Mouse (Mus musculus) midbrain, embryonic 12.5 days (tissue): ENCODE results near the gene Tmem9. TPM values are rescaled to one million over a fixed set of nuclear protein-coding genes. Genes with fewer than 3 reads are reported as not detected.

Experiments used
- ATAC-seq: fragments of 200-750 bp; cut with Nextera tagmentation; 2 replicates; pipeline ENCODE4 v1.8.0; 2017; ENCODE audit warnings: low read depth, moderate TSS enrichment, moderate library complexity; ENCODE audit not compliant: low FRiP score
- H3K27ac ChIP-seq: fragments of 300-500 bp; sonication (generic); replicated peaks from 2 replicates; pipeline ENCODE4 v1.5.1; 2016; ENCODE audit warnings: mild to moderate bottlenecking
- H3K27me3 ChIP-seq: fragments of 300-500 bp; sonication (generic); 2 replicates; pipeline ENCODE4 v1.6.1; 2016; ENCODE audit warnings: mild to moderate bottlenecking
- H3K36me3 ChIP-seq: fragments of 300-500 bp; sonication (generic); 2 replicates; pipeline ENCODE4 v1.6.1; 2016
- H3K4me1 ChIP-seq: fragments of 300-500 bp; sonication (generic); 2 replicates; pipeline ENCODE4 v1.6.1; 2016
- H3K4me2 ChIP-seq: fragments of 300-500 bp; sonication (generic); replicated peaks from 2 replicates; pipeline ENCODE4 v1.6.1; 2016; ENCODE audit warnings: mild to moderate bottlenecking, moderate library complexity
- H3K4me3 ChIP-seq: fragments of 300-500 bp; sonication (generic); 2 replicates; pipeline ENCODE4 v1.5.1; 2016; ENCODE audit warnings: mild to moderate bottlenecking
- H3K9ac ChIP-seq: fragments of 300-500 bp; sonication (generic); replicated peaks from 2 replicates; pipeline ENCODE4 v1.6.1; 2016; ENCODE audit warnings: mild to moderate bottlenecking, moderate library complexity
- H3K9me3 ChIP-seq: fragments of 300-500 bp; sonication (generic); 2 replicates; pipeline ENCODE4 v1.6.1; 2016; ENCODE audit warnings: mild to moderate bottlenecking
- WGBS: fragments of 180-500 bp; shearing (Covaris S2); methylation state at CpG from one replicate; pipeline ENCODE4 v1.1.7; 2016; 5-methylcytosine and 5-hydroxymethylcytosine counted together
- polyA plus RNA-seq: library from polyadenylated mRNA; unstranded; fragments of >200 nt; fragmentation: Nextera tagmentation; extraction: Ambion mirVana; gene quantifications from 2 replicates; pipeline ENCODE4 v1.2.1, GENCODE M21; 2016

Tmem9 gene
- polyA plus RNA-seq, 1 experiment from 2014 or later, result 138 TPM

- Histone ChIP-seq H3K27me3 (0 out of 2 replicates have a peak, but pooled peaks cover 18% of the 10 kb centered on the region), H3K4me2 (no peak overlapping the region), H3K4me1 (peaks cover 7% of the 10 kb centered on the region; the same call in 1 of the 2 replicates), H3K9ac (no peak overlapping the region), H3K27ac (no peak overlapping the region), H3K36me3 (peaks cover 19% of the 10 kb centered on the region), H3K4me3 (no peak overlapping the region), H3K9me3 (no peaks in the 10 kb centered on the region)
- no peak for ATAC-seq
- 75% methylated on average over 5 of the region's 5 CpGs for WGBS
Measured at GRCm38 (mm10) chr1:136038746-136039538, 31.0 kb downstream of the Tmem9 start.

- Histone ChIP-seq H3K36me3 (peaks cover 4% of the 10 kb centered on the region), H3K4me3 (no peak overlapping the region), H3K27me3 (0 out of 2 replicates have a peak, but pooled peaks cover 18% of the 10 kb centered on the region), H3K9me3 (no peaks in the 10 kb centered on the region), H3K4me1 (peaks cover 7% of the 10 kb centered on the region; the same call in 1 of the 2 replicates), H3K27ac (no peak overlapping the region), H3K9ac (no peak overlapping the region), H3K4me2 (no peak overlapping the region)
- ATAC-seq, result 0 out of 2 replicates have a peak, but pooled peaks have one; percentile 19
- 16% methylated on average over 11 of the region's 11 CpGs for WGBS
Measured at GRCm38 (mm10) chr1:136040452-136040851, 32.5 kb downstream of the Tmem9 start.

GRCm38 (mm10) chr1:136040874-136041273 lies 32.9 kb downstream of the Tmem9 start:
- Histone ChIP-seq H3K27me3 (0 out of 2 replicates have a peak, but pooled peaks cover 18% of the 10 kb centered on the region), H3K4me2 (no peak overlapping the region), H3K4me1 (peaks cover 7% of the 10 kb centered on the region; the same call in 1 of the 2 replicates), H3K9ac (no peak overlapping the region), H3K9me3 (no peaks in the 10 kb centered on the region), H3K36me3 (no peaks in the 10 kb centered on the region), H3K27ac (no peak overlapping the region), H3K4me3 (no peak overlapping the region)
- 23% methylated on average over 4 of the region's 4 CpGs for WGBS
- ATAC-seq, result no peak; the same call in 1 of the 2 replicates

- 10% methylated on average over 4 of the region's 4 CpGs for WGBS
- H3K27me3 ChIP-seq, result peaks cover 33% of the 10 kb centered on the region
- ATAC-seq, result no peak
Measured at GRCm38 (mm10) chr1:136045774-136046173, 37.8 kb downstream of the Tmem9 start.

GRCm38 (mm10) chr1:136047432-136047831 lies 39.5 kb downstream of the Tmem9 start:
- H3K4me3 ChIP-seq, result no peak overlapping the region
- no peak overlapping the region for H3K9ac ChIP-seq
- peaks cover 43% of the 10 kb centered on the region for H3K27me3 ChIP-seq
- H3K36me3 ChIP-seq, result no peaks in the 10 kb centered on the region
- WGBS, result 3% methylated on average over 2 of the region's 2 CpGs
- no peak for ATAC-seq
- no peaks in the 10 kb centered on the region for H3K9me3 ChIP-seq
- H3K4me1 ChIP-seq, result peaks cover 9% of the 10 kb centered on the region
- H3K27ac ChIP-seq, result no peak overlapping the region
- H3K4me2 ChIP-seq, result no peak overlapping the region

More at GRCm38 (mm10) chr1:136045774-136046173, 37.8 kb downstream of the Tmem9 start:
- Histone ChIP-seq H3K9ac (no peak overlapping the region), H3K4me1 (peaks cover 6% of the 10 kb centered on the region; the same call in 1 of the 2 replicates), H3K9me3 (no peaks in the 10 kb centered on the region), H3K27ac (no peak overlapping the region), H3K4me3 (no peak overlapping the region), H3K4me2 (no peak overlapping the region), H3K36me3 (no peaks in the 10 kb centered on the region)

GRCm38 (mm10) chr1:136047894-136048293 lies 39.9 kb downstream of the Tmem9 start:
- H3K27me3 ChIP-seq, result peaks cover 47% of the 10 kb centered on the region
- peaks cover 9% of the 10 kb centered on the region for H3K4me1 ChIP-seq
- ATAC-seq, result no peak
- no peak overlapping the region for H3K4me2 ChIP-seq
- 80% methylated on average over 9 of the region's 9 CpGs for WGBS
- no peak overlapping the region for H3K9ac ChIP-seq
- no peak overlapping the region for H3K4me3 ChIP-seq
- no peaks in the 10 kb centered on the region for H3K36me3 ChIP-seq
- H3K27ac ChIP-seq, result no peak overlapping the region
- H3K9me3 ChIP-seq, result no peaks in the 10 kb centered on the region

GRCm38 (mm10) chr1:136050312-136051012 lies 42.5 kb downstream of the Tmem9 start, which contains the start of gene Ascl5:
Gene Ascl5, plus strand, starts transcription at chr1:136050804.
- ATAC-seq, result no peak
- Histone ChIP-seq H3K27ac (no peak within 1 kb of the TSS), H3K9ac (peak within 1 kb of the TSS; percentile 37), H3K4me3 (peak within 1 kb of the TSS; percentile 40), H3K4me2 (peak within 1 kb of the TSS; percentile 59), H3K27me3 (peaks cover 66% of the 10 kb centered on the region), H3K4me1 (peaks cover 10% of the 10 kb centered on the region), H3K9me3 (no peaks in the 10 kb centered on the region), H3K36me3 (no peaks in the 10 kb centered on the region)
- 22% methylated on average over 29 of the region's 29 CpGs for WGBS

GRCm38 (mm10) chr1:136051013-136051315 lies 43.0 kb downstream of the Tmem9 start:
- Histone ChIP-seq H3K9me3 (no peaks in the 10 kb centered on the region), H3K36me3 (no peaks in the 10 kb centered on the region), H3K4me1 (peaks cover 15% of the 10 kb centered on the region), H3K4me3 (peak overlapping the region; percentile 40), H3K4me2 (peak overlapping the region; percentile 59), H3K27me3 (peaks cover 66% of the 10 kb centered on the region), H3K27ac (no peak overlapping the region), H3K9ac (peak overlapping the region; percentile 37)
- 0 out of 2 replicates have a peak, but pooled peaks have one; percentile 17 for ATAC-seq
- WGBS, result 2% methylated on average over 36 of the region's 36 CpGs

- Histone ChIP-seq H3K4me2 (peak overlapping the region; percentile 59), H3K4me3 (peak overlapping the region; percentile 40), H3K36me3 (no peaks in the 10 kb centered on the region), H3K9me3 (no peaks in the 10 kb centered on the region), H3K27ac (no peak overlapping the region), H3K27me3 (peaks cover 67% of the 10 kb centered on the region), H3K4me1 (peaks cover 20% of the 10 kb centered on the region), H3K9ac (peak overlapping the region; percentile 37; the same call in 1 of the 2 replicates)
- under 1% methylated on average over 6 of the region's 6 CpGs for WGBS
- ATAC-seq, result peak; percentile 71
Measured at GRCm38 (mm10) chr1:136051465-136051864, 43.5 kb downstream of the Tmem9 start.

GRCm38 (mm10) chr1:136052547-136052946 lies 44.6 kb downstream of the Tmem9 start, which contains the start of gene Cacna1s:
Gene Cacna1s, plus strand, starts transcription at chr1:136052750.
- H3K9me3 ChIP-seq, result no peaks in the 10 kb centered on the region
- H3K4me2 ChIP-seq, result no peak within 1 kb of the TSS
- H3K36me3 ChIP-seq, result no peaks in the 10 kb centered on the region
- no peak within 1 kb of the TSS for H3K9ac ChIP-seq
- H3K27me3 ChIP-seq, result peaks cover 71% of the 10 kb centered on the region
- peaks cover 24% of the 10 kb centered on the region for H3K4me1 ChIP-seq
- 24% methylated on average over 11 of the region's 11 CpGs for WGBS
- H3K4me3 ChIP-seq, result no peak within 1 kb of the TSS
- H3K27ac ChIP-seq, result no peak within 1 kb of the TSS
- ATAC-seq, result no peak

- Histone ChIP-seq H3K9ac (no peak overlapping the region), H3K4me2 (no peak overlapping the region), H3K4me3 (no peak overlapping the region), H3K27me3 (peaks cover 48% of the 10 kb centered on the region), H3K9me3 (no peaks in the 10 kb centered on the region), H3K4me1 (peaks cover 20% of the 10 kb centered on the region), H3K27ac (0 out of 2 replicates have a peak overlapping the region, but pooled peaks have one; percentile 1), H3K36me3 (no peaks in the 10 kb centered on the region)
- peak; percentile 17; the same call in 1 of the 2 replicates for ATAC-seq
- WGBS, result 35% methylated on average over 3 of the region's 3 CpGs
Measured at GRCm38 (mm10) chr1:136055771-136056170, 47.8 kb downstream of the Tmem9 start.

- Histone ChIP-seq H3K4me2 (no peak overlapping the region), H3K9ac (no peak overlapping the region), H3K27ac (no peak overlapping the region), H3K9me3 (no peaks in the 10 kb centered on the region), H3K36me3 (no peaks in the 10 kb centered on the region), H3K4me3 (no peak overlapping the region), H3K4me1 (peaks cover 17% of the 10 kb centered on the region), H3K27me3 (peaks cover 22% of the 10 kb centered on the region; the same call in 1 of the 2 replicates)
- no peak for ATAC-seq
- 53% methylated on average over 3 of the region's 3 CpGs for WGBS
Measured at GRCm38 (mm10) chr1:136058594-136058993, 50.6 kb downstream of the Tmem9 start.
